In the genomic region with DNA sequence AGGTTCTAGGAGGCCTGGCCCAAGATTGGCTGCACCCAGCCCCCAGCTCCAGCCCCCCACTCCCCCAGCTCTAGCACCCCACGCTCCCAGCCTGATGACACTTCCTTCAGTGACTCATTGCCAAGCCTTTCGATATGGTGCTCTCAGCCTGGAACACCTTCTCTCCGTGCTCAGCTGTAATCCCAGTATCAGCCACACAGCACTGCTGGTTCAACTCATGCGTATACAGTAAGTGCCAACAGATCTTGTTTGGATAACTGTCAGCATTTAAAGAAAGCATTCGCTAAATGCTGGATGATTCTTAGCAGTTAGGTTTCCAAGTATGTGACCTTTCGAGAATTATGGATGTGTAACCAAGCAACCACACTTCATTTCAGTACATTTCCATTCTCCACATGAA, we compare ENCODE assay signal across 11 mouse cellular contexts. TPM values are rescaled to one million over a fixed set of nuclear protein-coding genes. Genes with fewer than 3 reads are reported as not detected.
DNase-seq lines count a peak whose midpoint lies in the region; ATAC-seq and TF ChIP-seq lines count a peak whose summit lies in the region.
"Had no signal": no experiment of that assay in that cellular context is flagged by ENCODE, and none has a peak within 500 bp of the region (broad histone marks: within the 10 kb centered on the region; RNA-seq: fewer than 3 reads in every experiment).

No protein-coding gene starts in this region.

- H3K36me3 ChIP-seq in heart, embryonic 10.5 days: peaks cover 77% of the 10 kb centered on the region
- H3K36me3 ChIP-seq in E14TG2a.4 (ENCODE audit: insufficient read depth, low read length): peaks cover 94% of the 10 kb centered on the region
- 0 out of 2 replicates have a peak, but pooled peaks cover 11% of the 10 kb centered on the region for H3K36me3 ChIP-seq in intestine, embryonic 15.5 days
- H3K36me3 ChIP-seq: liver, embryonic 15.5 days had no signal

- no peak for TF ChIP-seq CTCF in E14TG2a.4 (conservative IDR thresholded peaks at IDR 0.05; ENCODE audit: low read length)

- 72% methylated on average over 6 of the region's 6 CpGs for WGBS in heart, embryonic 10.5 days
- 57% methylated on average over 6 of the region's 6 CpGs for WGBS in intestine, embryonic 15.5 days

- no peaks in the 10 kb centered on the region for H3K27me3 ChIP-seq in heart, embryonic 10.5 days (ENCODE audit: insufficient read depth, poor library complexity, severe bottlenecking)
- H3K27me3 ChIP-seq in E14TG2a.4 (ENCODE audit: insufficient read depth, low read length): no peaks in the 10 kb centered on the region
- H3K27me3 ChIP-seq in intestine, embryonic 15.5 days (replicated peaks): no peaks in the 10 kb centered on the region
- H3K27me3 ChIP-seq: liver, embryonic 15.5 days had no signal

- no peak for DNase-seq in heart, embryonic 10.5 days (ENCODE audit: low spot score)
- no peak for DNase-seq in heart, adult 11 months
- peak; percentile 16 to 31 for DNase-seq in left cerebral cortex, adult 18-20 months (ENCODE audit: low spot score in 2 of 2)
- no peak for DNase-seq in left cerebral cortex, postnatal 10 days (ENCODE audit: extremely low spot score in 1 of 2, low spot score in 2 of 2)
- DNase-seq in thymus, postnatal 10 days (ENCODE audit: low spot score in 2 of 2): no peak
- DNase-seq: thymus, postnatal 4 days had no signal

- no peak for ATAC-seq in intestine, embryonic 15.5 days
- ATAC-seq in erythroblast, adult 5-6 weeks (replicated peaks; ENCODE audit: low FRiP score, poor library complexity, severe bottlenecking): no peak

- H3K4me1 ChIP-seq in heart, embryonic 10.5 days: peaks cover 48% of the 10 kb centered on the region
- H3K4me1 ChIP-seq in E14TG2a.4 (replicated peaks; ENCODE audit: low read depth, low read length): peaks cover 91% of the 10 kb centered on the region
- peaks cover 35% of the 10 kb centered on the region for H3K4me1 ChIP-seq in intestine, embryonic 15.5 days (replicated peaks)

- H3K27ac ChIP-seq in heart, embryonic 10.5 days: peak overlapping the region; percentile 64; the same call in 1 of the 2 replicates
- H3K27ac ChIP-seq in intestine, embryonic 15.5 days: peak overlapping the region; percentile 70
- H3K27ac ChIP-seq: liver, embryonic 15.5 days had no signal

- H3K9me3 ChIP-seq in heart, embryonic 10.5 days: no peaks in the 10 kb centered on the region
- no peaks in the 10 kb centered on the region for H3K9me3 ChIP-seq in E14TG2a.4 (ENCODE audit: low read length)
- no peaks in the 10 kb centered on the region for H3K9me3 ChIP-seq in intestine, embryonic 15.5 days
- H3K9me3 ChIP-seq: liver, embryonic 15.5 days had no signal

- intact Hi-C loops in left cerebral cortex, postnatal 10 days (cut with DNase I): no loop called here

- 0 out of 2 replicates have a peak overlapping the region, but pooled peaks have one; percentile 3 for H3K4me2 ChIP-seq in intestine, embryonic 15.5 days (replicated peaks)
- H3K4me2 ChIP-seq: liver, embryonic 15.5 days had no signal

- no peak overlapping the region for H3K4me3 ChIP-seq in heart, embryonic 10.5 days
- H3K4me3 ChIP-seq in E14TG2a.4 (replicated peaks; ENCODE audit: low read length): peak overlapping the region; percentile 32; the same call in 1 of the 2 replicates
- no peak overlapping the region for H3K4me3 ChIP-seq in intestine, embryonic 15.5 days (replicated peaks)
- H3K4me3 ChIP-seq: liver, embryonic 15.5 days had no signal

- H3K9ac ChIP-seq in intestine, embryonic 15.5 days: no peak overlapping the region
- H3K9ac ChIP-seq: liver, embryonic 15.5 days had no signal

RNA-seq across cellular contexts. Expression of gene Angptl8, which starts 7.8 kb away (rescaled TPM):
- polyA plus RNA-seq in heart, embryonic 10.5 days (2016; fragmentation: Nextera tagmentation; extraction: Ambion mirVana): 2.5 and 5.7 TPM in 2 replicates
- not detected for total RNA-seq in left cerebral cortex, adult 18-20 months (2021)
- not detected for total RNA-seq in left cerebral cortex, postnatal 10 days (2021)
- polyA plus RNA-seq in intestine, embryonic 15.5 days (2015; fragmentation: Nextera tagmentation; extraction: Ambion mirVana): 8.2 and 12.0 TPM in 2 replicates
- total RNA-seq in erythroblast, adult 5-6 weeks (2015; ENCODE audit: low replicate concordance): 1.3 TPM in 1 of 2 replicates, not detected in the other
- total RNA-seq in erythroblast, adult 5-6 weeks (2017; ENCODE audit: low replicate concordance): not detected in 2 replicates
- polyA plus RNA-seq: embryonic facial prominence, embryonic 11.5 days had no signal

RNA-seq across cellular contexts. Expression of gene Dock6, which starts 9.3 kb away (rescaled TPM):
- polyA plus RNA-seq in heart, embryonic 10.5 days (2016; fragmentation: Nextera tagmentation; extraction: Ambion mirVana): 47.9 and 56.9 TPM in 2 replicates
- total RNA-seq in left cerebral cortex, adult 18-20 months (2021): 10 to 100 TPM; 12.7 to 18.2 TPM
- total RNA-seq in left cerebral cortex, postnatal 10 days (2021): 10 to 100 TPM; 23.5 to 25.2 TPM
- 26.9 and 30.7 TPM in 2 replicates for polyA plus RNA-seq in intestine, embryonic 15.5 days (2015; fragmentation: Nextera tagmentation; extraction: Ambion mirVana)
- total RNA-seq in erythroblast, adult 5-6 weeks (2015; ENCODE audit: low replicate concordance): not detected in 2 replicates
- total RNA-seq in erythroblast, adult 5-6 weeks (2017; ENCODE audit: low replicate concordance): not detected in 2 replicates

RNA-seq across cellular contexts. Expression of gene Kank2, which starts 44.5 kb away (rescaled TPM):
- 16.4 and 16.9 TPM in 2 replicates for polyA plus RNA-seq in heart, embryonic 10.5 days (2016; fragmentation: Nextera tagmentation; extraction: Ambion mirVana)
- 1 to 10 TPM; 8.4 to 9.1 TPM for total RNA-seq in left cerebral cortex, adult 18-20 months (2021)
- total RNA-seq in left cerebral cortex, postnatal 10 days (2021): 1 to 10 TPM; 6.7 to 7.7 TPM
- polyA plus RNA-seq in intestine, embryonic 15.5 days (2015; fragmentation: Nextera tagmentation; extraction: Ambion mirVana): 16.3 and 16.7 TPM in 2 replicates
- total RNA-seq in erythroblast, adult 5-6 weeks (2015; ENCODE audit: low replicate concordance): 1.2 TPM in 1 of 2 replicates, not detected in the other
- total RNA-seq in erythroblast, adult 5-6 weeks (2017; ENCODE audit: low replicate concordance): 0.09 TPM in 1 of 2 replicates, not detected in the other

Comparison
In these comparisons a context has a peak if more than half of its experiments do, and no peak if none do; other contexts are left out.
1. DNase-seq: peak in left cerebral cortex, adult 18-20 months (2 of 2); none in heart, embryonic 10.5 days (single experiment), heart, adult 11 months (single experiment), left cerebral cortex, postnatal 10 days (0 of 2) and thymus, postnatal 10 days (0 of 2).
2. RNA of gene Dock6, which starts 9.3 kb away (total RNA-seq): 23.5 to 25.2 TPM in left cerebral cortex, postnatal 10 days and 12.7 to 18.2 TPM in left cerebral cortex, adult 18-20 months; not detected in erythroblast, adult 5-6 weeks; every median in the first group is over 10 times any median in the second.